Mouse (Mus musculus) natural killer cell, adult 2 months (primary cell): Measurements from ENCODE around the gene Rnf34.

ENCODE experiments used
- DNase-seq, 2 experiments: peaks; one replicate each; pipeline ENCODE4 v3.0.0; 2022; ENCODE audit warnings: low spot score in 2 of 2

The Rnf34 gene

GRCm38 (mm10) chr5:122899777-122900557, 50.1 kb downstream of the Rnf34 start:
- DNase-seq, result peak; percentile 65 to 81

- no peak for DNase-seq
Observed at GRCm38 (mm10) chr5:122900558-122901171, 50.8 kb downstream of the Rnf34 start.

GRCm38 (mm10) chr5:122901179-122901578, 51.3 kb downstream of the Rnf34 start:
- DNase-seq, result no peak

GRCm38 (mm10) chr5:122901666-122902065, 51.8 kb downstream of the Rnf34 start:
- no peak for DNase-seq

DNA sequence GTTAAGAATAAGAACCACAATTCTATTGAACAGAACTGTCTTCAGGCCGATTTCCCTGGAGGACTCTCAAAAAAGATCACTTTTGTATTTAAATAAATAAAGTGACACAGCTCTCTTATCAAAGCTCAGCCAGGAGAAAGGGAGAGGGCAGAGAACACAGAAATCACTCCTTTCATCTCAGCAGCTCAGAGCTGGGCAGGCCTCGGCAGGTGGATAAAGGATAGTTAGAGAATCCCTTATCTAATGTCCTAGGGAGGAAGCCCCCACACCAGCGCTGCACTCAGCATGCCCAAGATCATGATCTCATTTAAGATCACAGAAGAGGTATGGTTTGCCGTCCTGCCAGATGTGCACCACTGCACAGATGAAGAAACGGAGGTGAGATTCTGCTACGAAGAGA, 52.4 kb downstream of the Rnf34 start:
- no peak for DNase-seq

GRCm38 (mm10) chr5:122903165-122903564, 53.3 kb downstream of the Rnf34 start:
- DNase-seq, result no peak

DNA sequence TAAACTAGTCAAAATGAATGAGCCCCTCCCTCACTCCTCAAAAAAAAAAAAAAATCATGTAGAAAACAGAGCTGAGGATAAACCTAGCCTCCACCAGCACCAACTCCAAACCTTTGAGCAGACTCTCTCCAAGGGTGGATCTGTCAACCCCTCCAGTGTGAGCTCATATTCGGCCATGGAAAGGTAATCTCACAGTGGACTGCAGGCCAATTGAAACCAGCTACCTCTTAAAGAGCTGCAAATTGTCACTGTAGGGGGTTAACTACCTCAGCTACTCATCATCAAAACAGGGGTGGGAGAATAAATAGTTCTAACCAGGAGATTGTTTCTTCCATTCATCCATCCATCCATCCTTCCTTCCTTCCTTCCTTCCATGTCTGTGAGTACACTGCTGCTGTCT, 57.3 kb downstream of the Rnf34 start:
- no peak for DNase-seq

DNA sequence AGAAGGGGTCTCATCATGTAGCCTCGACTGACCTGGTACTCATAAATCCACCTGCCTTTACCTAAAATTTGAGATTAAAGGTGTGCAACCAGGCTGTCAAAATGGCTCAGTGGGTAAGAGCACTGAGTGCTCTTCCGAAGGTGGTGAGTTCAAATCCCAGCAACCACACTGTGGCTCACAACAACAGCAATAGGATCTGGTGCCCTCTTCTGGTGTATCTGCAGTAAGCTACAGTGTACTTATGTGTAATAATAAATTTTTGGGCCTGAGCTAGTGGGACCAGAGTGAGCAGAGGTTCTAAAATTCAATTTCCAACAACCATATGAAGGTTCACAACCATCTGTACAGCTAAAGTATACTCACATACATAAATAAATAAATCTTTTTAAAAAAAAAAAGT, 58.2 kb downstream of the Rnf34 start:
- no peak for DNase-seq

DNA sequence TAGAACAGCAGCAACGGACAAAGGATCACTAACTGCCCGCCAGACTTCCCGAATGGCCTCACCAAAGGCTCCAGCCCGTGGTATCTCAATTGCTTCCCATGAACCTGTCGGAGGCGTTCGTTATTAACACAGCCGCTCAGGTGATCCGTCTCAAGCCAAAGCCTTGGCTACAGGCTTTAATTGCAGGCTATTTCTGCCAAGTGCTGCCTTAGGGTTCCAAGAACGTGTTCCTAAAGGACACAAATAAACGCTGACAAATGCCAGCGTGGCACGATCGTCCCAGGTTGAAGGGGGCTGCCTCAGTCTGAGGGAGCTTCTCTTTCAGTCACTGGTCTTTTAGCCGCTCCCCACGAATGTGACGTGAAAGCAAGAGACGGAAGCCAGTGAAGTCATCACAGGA, 59.6 kb downstream of the Rnf34 start:
- no peak for DNase-seq

- no peak for DNase-seq
Observed at GRCm38 (mm10) chr5:122912863-122913262, 63.0 kb downstream of the Rnf34 start.

GRCm38 (mm10) chr5:122916147-122916546, 66.3 kb downstream of the Rnf34 start:
- DNase-seq, result no peak

DNA sequence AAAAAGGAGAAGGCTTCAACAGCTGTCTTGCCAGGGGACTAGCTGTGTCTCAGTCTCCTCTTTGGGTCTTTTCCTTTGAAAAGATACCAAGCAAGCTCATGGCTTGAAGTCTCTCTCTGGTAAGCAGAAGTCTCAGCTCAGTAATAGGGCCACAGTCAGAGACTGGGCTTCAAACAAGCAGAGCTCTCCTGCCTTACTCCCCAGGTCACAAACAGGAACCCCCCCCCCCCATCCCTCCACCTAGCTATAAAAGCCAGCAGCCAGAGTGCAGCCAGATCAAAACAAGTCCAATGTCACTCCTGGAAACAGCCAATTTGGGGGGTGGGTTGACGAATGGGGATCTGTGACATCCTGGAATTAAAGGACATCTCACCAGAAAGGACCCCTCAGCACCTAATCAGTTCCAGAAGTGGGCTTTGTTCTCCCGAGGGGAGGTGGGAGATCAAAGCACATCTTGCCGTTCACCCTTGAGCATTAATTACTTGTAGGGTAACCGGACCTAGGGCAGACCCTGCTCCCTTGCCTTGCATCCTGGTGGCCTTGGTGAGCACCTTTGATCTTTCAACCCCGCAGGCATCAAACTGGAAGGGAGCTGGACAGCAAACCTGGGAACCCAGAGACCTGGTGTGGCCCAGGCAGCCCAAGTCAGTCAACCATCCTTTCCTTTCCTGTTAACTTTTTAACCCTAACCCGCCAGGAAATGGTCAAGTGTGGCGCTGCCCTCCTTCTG, 68.3 kb downstream of the Rnf34 start:
- no peak for DNase-seq

GRCm38 (mm10) chr5:122920557-122920956, 70.7 kb downstream of the Rnf34 start:
- DNase-seq, result no peak
